Mouse (Mus musculus) intestine, embryonic 15.5 days (tissue): ENCODE data around the gene Gsta2. TPM values are rescaled to one million over a fixed set of nuclear protein-coding genes. Genes with fewer than 3 reads are reported as not detected.
A peak's percentile ranks its signal among the peaks of the same experiment; 100 is the strongest.
"Not testable (repeated sequence)": the region's sequence is repeated elsewhere in the genome, so short reads cannot be mapped to it uniquely, and the experiment has no call there.

ENCODE experiments used
- ATAC-seq: fragments of 200-750 bp; cut with Nextera tagmentation; 2 replicates; pipeline ENCODE4 v1.8.0; 2017; ENCODE audit warnings: moderate TSS enrichment, moderate library complexity
- H3K27ac ChIP-seq: fragments of 300-500 bp; sonication (generic); 2 replicates; pipeline ENCODE4 v1.5.1; 2015; ENCODE audit warnings: mild to moderate bottlenecking, inconsistent platforms
- H3K27me3 ChIP-seq: fragments of 300-500 bp; sonication (generic); replicated peaks from 2 replicates; pipeline ENCODE4 v1.6.1; 2015; ENCODE audit warnings: inconsistent platforms
- H3K36me3 ChIP-seq: fragments of 300-500 bp; sonication (generic); 2 replicates; pipeline ENCODE4 v1.6.1; 2015; ENCODE audit warnings: inconsistent platforms
- H3K4me1 ChIP-seq: fragments of 300-500 bp; sonication (generic); replicated peaks from 2 replicates; pipeline ENCODE4 v1.6.1; 2015; ENCODE audit warnings: inconsistent platforms
- H3K4me2 ChIP-seq: fragments of 300-500 bp; sonication (generic); replicated peaks from 2 replicates; pipeline ENCODE4 v1.6.1; 2015; ENCODE audit warnings: mild to moderate bottlenecking, inconsistent platforms
- H3K4me3 ChIP-seq: fragments of 300-500 bp; sonication (generic); replicated peaks from 2 replicates; pipeline ENCODE4 v1.5.1; 2015; ENCODE audit warnings: inconsistent platforms
- H3K9ac ChIP-seq: fragments of 300-500 bp; sonication (generic); 2 replicates; pipeline ENCODE4 v1.6.1; 2015; ENCODE audit warnings: inconsistent platforms
- H3K9me3 ChIP-seq: fragments of 300-500 bp; sonication (generic); 2 replicates; pipeline ENCODE4 v1.6.1; 2016; ENCODE audit warnings: inconsistent platforms
- WGBS: fragments of 180-500 bp; shearing (Covaris S2); methylation state at CpG from one replicate; pipeline ENCODE4 v1.1.7; 2015; 5-methylcytosine and 5-hydroxymethylcytosine counted together
- polyA plus RNA-seq: library from polyadenylated mRNA; unstranded; fragments of >200 nt; fragmentation: Nextera tagmentation; extraction: Ambion mirVana; gene quantifications from 2 replicates; pipeline ENCODE4 v1.2.1, GENCODE M21; 2015

Gene Gsta2
- polyA plus RNA-seq, 1 experiment from 2014 or later: 36.5 TPM

DNA sequence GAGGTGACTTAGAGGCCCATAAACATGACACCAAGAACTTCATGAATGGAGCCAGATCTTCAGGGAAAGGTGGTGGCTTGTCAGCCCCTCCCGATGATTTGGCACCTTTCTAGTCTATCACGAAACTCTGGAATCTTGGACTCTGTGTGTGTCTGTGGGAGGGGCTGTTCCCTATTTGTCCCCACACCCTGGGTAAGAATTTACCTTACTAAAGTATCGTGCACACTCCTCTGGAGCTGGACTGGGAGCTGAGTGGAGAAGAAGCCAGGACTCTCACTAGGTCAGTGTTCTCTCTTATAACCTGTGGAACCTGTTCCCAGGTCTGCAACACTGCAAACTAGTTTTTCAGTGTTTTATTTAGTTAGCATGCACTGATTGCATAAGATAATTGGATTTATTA is 65.9 kb downstream of the Gsta2 start, which contains the start of gene Gm10639:
TSS of gene Gm10639 (plus strand) at position 201 of the 400 bp plus-strand sequence.
- not testable (repeated sequence) for H3K4me3 ChIP-seq, H3K27me3 ChIP-seq, H3K9me3 ChIP-seq, H3K9ac ChIP-seq, H3K27ac ChIP-seq, H3K36me3 ChIP-seq, H3K4me2 ChIP-seq, H3K4me1 ChIP-seq
- peak; percentile 93 for ATAC-seq
- WGBS: 70% methylated on average over 3 of the region's 3 CpGs

DNA sequence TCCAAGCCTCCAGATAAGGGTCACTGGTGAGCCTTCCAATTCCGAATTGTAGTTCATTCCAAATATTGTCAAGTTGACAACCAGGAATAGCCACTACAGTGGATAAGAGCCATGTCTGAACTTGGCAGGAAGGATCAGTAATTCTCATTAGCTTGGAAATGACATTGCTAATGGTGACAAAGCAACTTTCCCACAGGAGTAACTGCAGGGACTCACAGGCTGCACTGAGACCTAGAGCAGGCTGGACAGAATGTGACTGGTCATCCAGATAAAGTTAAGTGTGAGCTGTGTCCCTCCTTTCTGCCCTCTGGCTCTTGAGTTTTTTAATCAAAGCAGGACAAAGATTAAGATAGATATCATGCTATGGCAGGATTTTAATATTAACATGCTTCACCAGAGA is 66.5 kb downstream of the Gsta2 start:
- 82% methylated on average over 1 of the region's 1 CpGs for WGBS
- not testable (repeated sequence) for H3K4me3 ChIP-seq, H3K9ac ChIP-seq, ATAC-seq, H3K9me3 ChIP-seq, H3K27ac ChIP-seq, H3K4me2 ChIP-seq, H3K4me1 ChIP-seq, H3K27me3 ChIP-seq, H3K36me3 ChIP-seq

DNA sequence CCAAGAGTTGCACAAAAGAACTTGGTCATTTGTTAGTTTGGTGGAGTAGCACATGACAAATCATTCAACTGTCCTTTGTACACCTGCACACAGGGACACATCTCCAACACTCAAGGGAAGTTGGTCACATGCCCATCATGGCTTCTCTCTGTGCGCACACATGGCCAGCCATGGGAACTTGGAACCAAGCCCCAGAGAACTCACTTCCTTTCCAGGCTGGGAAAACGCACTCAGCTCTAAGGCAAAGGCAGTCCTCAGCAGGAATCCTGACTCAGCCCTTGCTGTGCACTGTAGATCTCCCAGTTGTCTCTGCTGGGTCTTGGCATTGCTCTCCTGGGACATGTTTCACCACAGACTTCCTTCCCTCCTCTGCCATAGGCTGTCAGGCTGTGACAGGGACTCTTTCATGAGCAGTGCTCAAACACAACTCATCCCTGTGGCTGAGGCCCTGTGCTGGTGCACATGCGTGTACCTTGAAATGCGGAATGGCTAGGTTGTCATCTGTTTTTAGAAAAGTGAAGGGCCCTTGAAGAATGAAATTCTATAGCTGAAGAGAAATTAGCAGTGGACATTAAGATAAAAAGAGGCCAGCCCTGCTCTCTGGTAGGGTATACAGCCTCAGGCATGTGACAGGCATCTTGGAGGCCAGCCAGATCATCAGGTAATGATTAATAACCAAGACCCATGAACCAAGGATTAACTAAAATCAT is 73.4 kb downstream of the Gsta2 start:
- not testable (repeated sequence) for H3K4me1 ChIP-seq, H3K9ac ChIP-seq, H3K36me3 ChIP-seq, H3K9me3 ChIP-seq, H3K4me2 ChIP-seq, H3K4me3 ChIP-seq, H3K27me3 ChIP-seq
- H3K27ac ChIP-seq: peak overlapping the region; percentile 44; the same call in 1 of the 2 replicates
- WGBS: 70% methylated on average over 4 of the region's 4 CpGs
- peak; percentile 99 for ATAC-seq

Other genes with a start within 250 kb of the Gsta2 start
- 40.9 and 41.2 TPM in 2 replicates for gene Fbxo9, start 246.7 kb downstream of the Gsta2 start, polyA plus RNA-seq
- gene Ick, start 246.6 kb downstream of the Gsta2 start, polyA plus RNA-seq: 25.7 and 26.3 TPM in 2 replicates
- gene Gsta4, start 173.0 kb downstream of the Gsta2 start, polyA plus RNA-seq: 56.0 and 56.9 TPM in 2 replicates
- 61.1 and 68.1 TPM in 2 replicates for gene Gsta1, start 125.1 kb downstream of the Gsta2 start, polyA plus RNA-seq
- 45.9 and 53.7 TPM in 2 replicates for gene Gm3776, start 98.7 kb downstream of the Gsta2 start, polyA plus RNA-seq
- gene Gm10639, start 65.9 kb downstream of the Gsta2 start, polyA plus RNA-seq: 0.93 and 1.2 TPM in 2 replicates
- gene Omt2a, start 41.0 kb downstream of the Gsta2 start, polyA plus RNA-seq: not detected in 2 replicates
- gene Omt2b, start 28.2 kb downstream of the Gsta2 start, polyA plus RNA-seq: not detected in 2 replicates
- 0.39 TPM in 1 of 2 replicates, not detected in the other for gene Dppa5a, start 12.4 kb upstream of the Gsta2 start, polyA plus RNA-seq
- 0.34 and 0.60 TPM in 2 replicates for gene Ooep, start 22.9 kb upstream of the Gsta2 start, polyA plus RNA-seq
- gene Ddx43, start 40.0 kb upstream of the Gsta2 start, polyA plus RNA-seq: 0.27 and 0.36 TPM in 2 replicates
- gene Cgas, start 87.4 kb upstream of the Gsta2 start, polyA plus RNA-seq: 2.3 and 2.4 TPM in 2 replicates
- 24.2 and 24.6 TPM in 2 replicates for gene Mto1, start 92.4 kb upstream of the Gsta2 start, polyA plus RNA-seq
- gene Gm17324, start 93.0 kb upstream of the Gsta2 start, polyA plus RNA-seq: 0.32 and 0.64 TPM in 2 replicates
- gene Eef1a1, start 133.4 kb upstream of the Gsta2 start, polyA plus RNA-seq: 4,456 and 4,538 TPM in 2 replicates
- 39.6 and 49.8 TPM in 2 replicates for gene Slc17a5, start 232.3 kb upstream of the Gsta2 start, polyA plus RNA-seq